Mouse (Mus musculus) embryo, embryonic 10.5 days (tissue): ENCODE data around the gene Ppp1r16b.

Source experiments
- DNase-seq: peaks from one replicate; pipeline ENCODE4 v3.0.0-alpha.2; 2015; ENCODE audit warnings: low spot score

Gene Ppp1r16b

DNA sequence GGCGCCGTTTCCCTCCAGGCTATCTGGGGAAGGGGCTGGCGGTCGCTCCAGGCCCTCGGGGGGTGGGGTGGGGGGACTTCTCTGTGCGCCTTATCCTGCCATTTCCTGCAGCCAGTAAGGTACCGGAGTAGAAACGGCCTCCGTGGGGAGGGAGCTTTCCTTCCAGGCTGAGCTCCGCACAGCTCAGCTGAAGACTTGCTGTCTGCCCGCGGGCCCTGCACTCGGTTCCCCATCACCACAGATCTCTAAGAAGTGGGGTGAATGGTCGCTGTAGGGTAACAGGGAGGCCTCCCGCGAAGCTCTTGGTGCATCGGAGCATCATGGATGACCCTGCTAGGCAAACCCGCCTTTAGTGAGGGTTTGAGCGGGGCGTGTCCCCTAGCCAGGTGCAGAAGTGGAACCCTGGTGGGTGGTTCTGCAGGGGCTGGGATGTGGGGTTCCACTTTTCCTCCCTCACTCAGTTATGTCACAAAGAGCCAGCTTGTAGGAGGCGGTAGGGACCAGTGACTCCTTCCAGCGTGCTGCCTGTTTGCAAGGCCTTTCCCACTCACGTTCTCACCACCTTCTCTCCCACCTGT lies 3.3 kb downstream of the Ppp1r16b start:
- no peak for DNase-seq

DNA sequence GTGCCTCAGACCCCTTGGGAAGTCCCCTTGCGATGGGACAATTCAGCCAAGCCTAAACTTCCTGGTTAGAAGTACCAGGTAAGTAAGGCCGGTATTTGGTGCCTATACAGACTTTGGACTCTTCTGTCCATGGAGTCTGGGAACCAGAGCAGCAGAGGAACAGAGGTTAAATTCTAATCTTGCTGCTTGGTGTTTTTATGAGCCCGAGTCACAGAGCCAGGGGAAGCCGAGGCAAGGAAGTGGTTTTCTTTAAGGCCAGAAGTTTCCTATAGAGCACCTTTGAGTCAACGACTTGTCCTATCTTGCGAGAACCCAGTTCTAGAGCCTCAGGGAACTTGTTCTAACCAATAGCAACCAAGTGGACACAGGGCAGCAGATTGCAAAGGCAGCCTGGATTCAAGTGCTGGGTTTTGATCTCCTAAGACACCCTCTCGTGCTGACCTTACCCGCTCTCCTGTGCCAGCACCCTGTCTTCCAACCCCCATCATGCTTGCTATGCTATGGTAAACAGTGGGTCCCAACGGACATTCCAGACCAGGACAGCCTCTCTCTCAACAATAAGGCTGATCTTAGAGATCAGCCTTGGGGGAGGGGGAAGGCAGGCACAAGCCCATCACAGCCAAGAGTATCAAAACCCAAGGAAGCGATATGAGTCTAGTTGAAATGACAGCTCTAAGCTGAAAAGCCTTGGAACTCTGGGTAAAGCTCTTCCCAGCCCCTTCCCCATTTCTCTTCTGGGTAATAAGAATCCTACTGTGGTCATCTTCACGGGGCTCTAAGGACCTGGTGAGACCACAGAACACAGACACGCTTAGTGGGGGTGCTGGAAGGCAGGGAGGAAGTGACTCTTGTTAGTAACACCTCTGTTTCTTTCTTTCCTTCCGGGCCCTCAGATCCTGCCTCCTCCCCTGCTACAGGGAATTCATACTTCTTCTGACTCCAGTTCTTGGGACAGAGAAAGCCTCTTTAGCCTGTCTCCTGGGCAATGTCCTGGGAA lies 4.3 kb downstream of the Ppp1r16b start:
- DNase-seq, result no peak

DNA sequence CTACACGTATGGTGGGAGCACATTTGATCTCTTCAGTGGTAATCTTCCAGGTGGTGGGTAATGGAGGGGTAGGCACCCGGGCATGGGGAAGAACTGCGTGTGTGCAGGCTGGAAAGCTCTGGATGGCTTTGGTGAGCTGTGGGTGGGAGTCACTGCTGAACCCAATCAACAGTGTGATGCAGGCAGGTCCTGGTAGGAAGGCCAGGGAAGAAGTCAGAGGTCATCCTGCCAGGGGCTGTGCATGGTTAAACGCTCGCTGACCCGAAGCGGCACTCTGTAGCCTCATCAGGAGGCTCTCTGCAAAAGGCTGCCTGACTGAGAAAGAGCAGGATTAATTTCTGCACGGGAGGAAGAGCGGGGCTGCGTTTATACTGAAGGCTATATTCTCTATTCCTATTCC lies 5.4 kb downstream of the Ppp1r16b start:
- DNase-seq, result peak; percentile 65

DNA sequence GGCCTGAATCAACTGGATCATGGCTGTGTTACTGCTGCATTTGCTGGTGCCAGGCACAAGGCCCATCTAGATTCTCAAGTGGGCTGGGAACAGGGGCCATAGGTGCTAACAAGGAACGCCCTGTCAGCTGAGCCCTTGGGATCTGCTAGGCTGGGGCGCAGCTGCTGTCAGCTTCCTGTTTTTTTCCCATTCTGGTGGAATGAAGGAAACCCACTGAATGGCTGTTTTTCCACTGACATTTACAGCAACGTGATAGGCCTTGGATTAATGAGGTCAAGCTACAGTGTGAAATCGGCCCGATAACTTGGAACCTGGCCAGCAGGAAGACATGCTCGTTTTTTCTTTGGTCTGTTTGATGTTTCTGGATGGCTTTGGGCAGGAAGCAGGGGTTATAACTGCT lies 7.6 kb downstream of the Ppp1r16b start:
- DNase-seq, result no peak

DNA sequence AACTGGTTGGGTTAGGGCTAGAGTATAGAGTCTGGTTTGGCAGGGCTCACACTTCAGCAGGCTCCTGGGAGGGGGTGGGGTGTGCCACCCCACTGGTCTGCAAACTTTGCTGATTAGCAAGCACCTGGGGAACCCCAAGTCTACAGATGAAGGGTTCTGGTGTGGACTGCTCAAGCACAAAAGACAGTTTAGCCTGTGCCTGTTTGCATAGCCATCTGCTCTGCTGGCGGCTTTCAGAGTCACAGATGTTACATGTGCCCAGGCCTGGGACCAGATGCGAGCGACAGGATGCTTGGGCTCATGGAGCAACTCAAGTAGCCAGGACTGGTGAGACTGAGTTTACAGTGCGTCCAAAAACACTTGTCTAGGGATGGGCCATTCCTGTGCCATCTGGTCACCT lies 8.3 kb downstream of the Ppp1r16b start:
- no peak for DNase-seq

DNA sequence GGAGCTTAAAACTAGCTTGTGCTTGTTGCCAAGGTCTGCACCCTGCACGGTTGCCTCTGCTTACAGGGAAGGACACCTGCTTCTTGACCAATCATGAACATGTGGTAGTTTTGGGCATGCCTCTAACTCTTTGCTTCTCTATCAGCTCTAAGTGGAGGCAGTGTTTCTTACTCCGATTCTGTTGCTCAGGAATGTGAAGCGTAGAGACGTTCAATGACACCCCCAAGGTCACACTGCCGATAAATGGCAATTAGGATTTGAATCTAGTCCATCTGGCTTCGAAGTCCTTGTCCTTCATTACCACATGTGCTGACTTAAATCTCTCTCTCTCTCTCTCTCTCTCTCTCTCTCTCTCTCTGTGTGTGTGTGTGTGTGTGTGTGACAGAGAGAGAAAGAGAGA lies 8.9 kb downstream of the Ppp1r16b start:
- no peak for DNase-seq

DNA sequence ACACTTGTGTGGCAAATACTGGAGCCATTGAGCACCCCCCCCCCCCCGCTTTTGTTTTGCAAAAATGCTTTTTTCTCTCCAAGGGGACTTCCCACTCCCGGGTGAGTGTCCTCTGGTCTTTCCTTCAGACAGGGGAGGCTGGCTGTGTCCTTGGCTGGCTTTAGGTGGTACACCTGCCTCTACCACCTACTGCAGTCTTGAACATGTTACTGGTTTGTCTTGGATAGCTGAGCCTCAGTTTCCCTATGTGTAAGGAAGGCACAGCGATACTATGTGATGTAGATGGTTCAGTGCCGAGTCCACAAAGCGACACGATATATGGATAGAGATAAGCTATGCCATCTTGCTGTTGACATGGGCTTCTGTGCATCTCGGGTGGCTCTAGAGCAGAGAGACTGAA lies 9.6 kb downstream of the Ppp1r16b start:
- DNase-seq, result no peak

DNA sequence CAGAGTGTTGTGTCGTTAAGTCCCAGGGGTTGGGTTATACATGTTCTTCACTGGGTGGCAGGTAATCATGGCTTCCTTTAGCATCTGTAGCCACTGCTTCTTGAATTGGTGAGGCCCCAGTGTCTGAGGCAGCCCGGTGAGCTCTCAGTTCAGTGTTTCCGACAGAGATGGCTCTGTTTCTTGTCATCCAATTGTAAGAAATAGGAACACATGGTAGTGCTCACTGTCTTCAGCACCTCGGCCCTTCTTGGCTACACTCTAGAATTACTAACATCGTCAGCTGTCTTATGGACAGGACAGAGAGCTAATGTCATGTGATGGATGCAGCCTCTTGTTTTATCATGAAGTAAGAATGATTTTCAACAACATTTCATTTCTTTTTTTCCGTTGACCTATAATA lies 10.0 kb downstream of the Ppp1r16b start:
- DNase-seq, result no peak

DNA sequence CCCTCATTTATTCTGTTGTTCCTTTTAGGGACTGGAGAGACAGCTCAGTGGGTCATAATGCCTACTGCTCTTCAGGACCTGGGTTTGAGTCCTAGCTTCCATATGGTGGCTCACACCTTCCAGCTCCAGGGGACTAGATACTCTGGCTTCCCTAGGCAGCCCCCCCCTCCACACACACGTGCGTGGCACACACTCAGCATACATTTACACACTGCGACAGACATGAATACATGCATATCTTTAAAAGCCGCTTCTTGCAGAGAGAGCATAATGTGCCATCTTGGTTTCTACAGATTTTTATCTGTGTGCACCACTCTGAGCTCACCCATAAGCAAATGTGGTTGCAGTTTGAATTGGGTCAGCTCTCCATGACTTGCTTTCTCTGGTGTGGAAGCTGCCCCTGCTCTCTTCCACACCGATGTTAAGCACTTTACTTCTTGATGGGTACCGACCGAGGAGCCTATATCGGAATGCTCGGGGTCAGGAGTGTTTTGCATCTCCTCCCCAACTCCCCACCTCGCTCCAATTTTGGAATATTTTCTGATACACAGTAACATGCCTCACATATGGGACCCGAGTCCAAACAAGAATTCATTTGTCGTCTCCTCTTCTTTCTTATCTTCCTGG lies 10.8 kb downstream of the Ppp1r16b start:
- DNase-seq, result no peak

DNA sequence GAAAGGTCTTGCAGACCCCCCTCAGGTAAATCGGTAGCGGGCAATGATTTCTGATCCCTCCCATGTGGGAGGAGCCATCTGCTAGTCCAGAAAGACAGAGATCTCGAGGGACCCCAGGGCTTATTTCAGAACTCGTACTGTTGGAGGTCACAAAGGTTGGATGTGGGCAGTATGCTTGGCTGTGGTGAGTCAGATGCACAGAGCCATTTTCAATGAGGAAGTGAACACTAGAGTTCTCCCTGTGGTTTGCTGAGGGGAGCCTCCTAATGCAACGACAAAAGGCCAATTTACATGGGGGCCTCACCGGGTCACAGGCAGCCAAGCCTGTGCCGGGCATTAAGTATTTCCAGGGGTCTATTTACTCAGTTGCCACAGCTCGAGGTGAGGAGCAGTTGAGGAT lies 12.7 kb downstream of the Ppp1r16b start:
- no peak for DNase-seq

DNA sequence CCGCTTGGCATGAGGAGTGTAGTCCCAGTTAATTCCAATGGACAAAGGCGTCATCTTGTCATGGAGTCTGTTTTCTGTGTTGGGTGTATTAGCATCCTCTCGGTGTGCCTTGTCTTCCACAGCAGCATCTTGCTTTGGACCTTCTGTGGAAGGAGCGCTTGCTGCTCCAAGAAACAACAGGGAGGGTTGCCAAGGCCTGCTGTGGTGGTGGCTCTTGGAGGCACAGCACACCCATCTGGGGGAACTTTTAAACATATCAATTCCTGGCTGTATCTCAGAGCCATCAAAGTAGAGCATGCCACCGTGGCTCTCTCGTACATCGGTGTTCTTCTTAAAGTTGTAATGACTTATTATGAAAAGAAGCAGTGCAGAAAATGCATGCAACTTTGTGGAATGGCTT lies 13.9 kb downstream of the Ppp1r16b start:
- no peak for DNase-seq

DNA sequence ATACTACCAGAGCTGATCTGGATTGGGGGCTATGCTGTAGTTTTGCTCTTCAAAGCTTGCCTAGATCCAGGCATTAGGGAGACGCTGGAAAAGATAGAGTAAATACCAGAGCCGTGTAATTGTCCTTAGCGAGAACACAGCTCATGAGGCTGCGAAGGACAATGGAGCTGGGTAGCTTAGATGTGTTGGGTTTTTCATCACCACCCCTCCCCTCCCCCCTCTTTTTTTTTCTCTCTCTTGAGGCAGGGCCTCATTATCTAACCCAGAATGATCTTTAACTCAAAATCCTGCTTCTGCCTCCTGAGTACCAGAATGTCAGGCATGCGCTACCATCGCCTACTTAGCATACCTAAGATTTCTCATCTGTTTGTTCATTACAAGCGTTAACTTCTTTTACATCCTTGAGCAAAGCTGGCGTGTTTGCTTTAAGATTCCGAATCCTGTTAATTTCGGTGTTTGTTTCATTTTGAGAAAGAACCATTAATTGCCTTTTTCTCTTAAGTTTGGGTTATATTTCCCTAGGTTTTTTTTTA lies 15.2 kb downstream of the Ppp1r16b start:
- no peak for DNase-seq

DNA sequence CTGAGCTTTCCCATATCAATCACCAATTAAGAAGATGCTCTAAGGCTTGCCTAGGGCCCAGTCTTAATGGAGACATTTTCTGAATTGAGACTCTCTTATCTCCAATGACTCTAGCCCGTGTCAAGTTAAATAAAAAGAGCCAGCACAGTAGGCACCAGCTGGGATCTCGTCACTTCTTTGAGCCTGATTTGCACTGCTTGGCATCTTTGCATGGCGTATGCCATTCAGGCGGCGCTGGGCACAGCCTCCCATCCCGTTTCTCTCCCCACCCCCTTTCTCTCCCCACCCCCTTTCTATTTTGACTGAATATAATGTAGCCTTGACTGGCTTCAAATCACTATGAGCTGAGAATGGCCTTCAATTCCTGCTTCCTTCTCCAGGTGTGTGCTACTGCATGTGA lies 16.5 kb downstream of the Ppp1r16b start:
- DNase-seq, result no peak

DNA sequence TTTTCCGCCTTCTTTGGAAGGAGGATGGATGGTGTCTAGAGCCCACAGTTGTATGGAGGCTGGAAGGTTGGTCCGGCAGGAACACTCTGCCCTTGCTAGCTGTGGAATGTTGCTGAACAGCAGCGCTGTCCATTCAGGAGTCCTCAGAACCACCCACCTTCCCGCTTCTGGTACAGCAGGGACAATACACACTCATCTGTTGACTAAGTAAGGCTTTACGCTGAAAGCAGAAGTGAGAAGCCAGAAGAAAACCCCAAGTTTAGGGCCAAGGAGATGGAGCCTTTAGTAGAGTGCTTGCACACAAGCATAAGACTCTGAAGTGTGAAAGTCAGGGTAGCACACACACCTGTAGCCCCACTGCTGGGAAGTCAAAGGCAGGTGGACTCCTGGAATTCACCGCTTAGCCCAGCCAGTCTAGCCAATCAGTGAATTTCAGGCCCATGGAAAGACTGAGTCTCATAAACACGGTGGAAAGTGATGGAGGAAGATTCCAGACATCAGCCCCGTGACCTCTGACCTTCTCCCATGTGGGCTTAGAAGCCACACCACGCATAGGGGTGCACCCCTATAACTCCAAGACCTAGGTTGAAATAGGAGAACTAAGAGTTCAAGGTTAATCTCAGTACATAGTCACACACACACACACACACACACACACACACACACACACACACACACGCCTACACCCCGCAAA lies 17.3 kb downstream of the Ppp1r16b start:
- no peak for DNase-seq

DNA sequence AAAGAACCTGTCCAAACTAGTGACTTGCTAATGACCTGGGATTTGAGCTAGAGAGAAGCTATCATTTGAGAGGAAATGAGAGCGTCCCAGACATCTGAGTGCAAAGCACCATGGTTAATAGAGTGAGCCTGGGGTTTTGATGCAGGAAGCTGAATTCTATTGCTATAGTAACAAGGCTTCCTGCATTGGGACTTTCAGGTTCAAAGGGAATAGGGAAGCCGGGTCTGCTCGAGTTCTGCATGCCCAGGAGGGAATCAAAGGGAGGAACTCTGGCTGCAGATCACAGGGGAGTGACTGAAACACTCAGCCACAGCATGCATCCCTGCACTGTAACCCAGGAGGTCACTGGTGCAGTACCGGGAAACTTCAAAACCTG lies 17.8 kb downstream of the Ppp1r16b start:
- DNase-seq, result no peak

DNA sequence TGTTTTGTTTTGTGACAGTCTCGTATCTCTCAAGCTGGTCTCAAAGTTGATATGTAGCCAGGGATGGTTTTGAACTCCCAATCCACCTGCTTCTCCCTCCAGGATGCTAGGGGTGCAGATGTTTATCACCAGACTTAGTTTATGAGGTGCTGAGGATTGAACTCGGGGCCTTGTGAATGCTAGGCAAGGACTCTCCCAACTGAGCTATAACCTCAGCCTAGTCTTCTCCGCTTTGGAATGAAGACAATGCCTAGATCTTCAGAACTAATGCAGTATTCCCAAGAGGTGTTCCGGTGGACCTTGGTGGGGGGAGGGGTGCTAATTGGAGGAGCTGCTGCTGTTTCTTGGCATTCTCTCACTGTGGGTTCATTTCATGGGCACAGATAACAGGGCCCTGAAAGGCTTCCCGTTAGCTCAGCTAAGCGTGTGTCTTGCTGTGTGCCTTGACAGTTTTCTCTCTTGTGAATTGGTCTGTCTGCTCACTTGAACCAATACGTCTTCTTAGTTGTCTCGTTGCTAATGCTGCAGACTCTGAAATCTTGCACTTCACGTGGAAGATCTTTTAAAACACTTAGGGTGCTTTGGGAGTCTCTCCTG lies 19.1 kb downstream of the Ppp1r16b start:
- DNase-seq, result no peak

DNA sequence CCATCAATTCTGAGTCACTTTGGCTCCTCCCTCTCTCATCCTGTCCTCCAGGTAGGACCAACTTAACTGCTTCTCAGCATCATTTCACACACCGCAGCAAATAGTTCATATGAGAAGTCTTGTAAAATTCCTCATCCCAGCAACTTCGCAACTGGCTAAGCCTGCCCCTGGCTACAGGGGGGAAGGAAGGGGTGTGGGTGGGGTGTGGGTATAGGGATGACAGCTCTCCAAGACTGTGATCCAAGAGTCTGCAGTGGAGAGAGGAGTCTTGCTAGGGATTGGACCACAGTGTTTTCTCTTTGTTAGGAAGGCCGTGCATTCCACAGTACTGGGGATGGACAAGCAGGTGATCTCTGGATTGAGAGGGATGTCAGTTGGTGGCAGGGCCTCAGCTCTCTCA lies 19.7 kb downstream of the Ppp1r16b start:
- DNase-seq, result no peak

DNA sequence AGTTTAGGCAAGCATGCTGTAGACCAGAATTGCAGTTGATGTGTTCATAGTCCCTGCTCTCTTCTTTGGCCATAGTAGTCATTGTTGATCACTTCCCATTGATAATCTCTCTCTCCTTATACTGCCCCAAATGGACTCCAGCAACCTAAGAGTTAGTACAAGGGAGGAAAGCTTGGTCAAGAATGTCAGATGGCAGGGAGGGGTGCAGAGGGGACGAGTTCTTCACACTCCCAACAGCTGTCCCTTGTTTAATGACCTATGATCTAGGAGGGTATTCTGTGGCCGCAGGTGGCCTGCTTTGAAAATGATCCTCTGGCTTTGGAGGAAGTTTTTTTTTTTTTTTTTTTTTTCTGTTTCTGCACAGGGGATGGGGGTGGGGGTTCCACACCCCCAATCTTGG lies 21.2 kb downstream of the Ppp1r16b start:
- no peak for DNase-seq

DNA sequence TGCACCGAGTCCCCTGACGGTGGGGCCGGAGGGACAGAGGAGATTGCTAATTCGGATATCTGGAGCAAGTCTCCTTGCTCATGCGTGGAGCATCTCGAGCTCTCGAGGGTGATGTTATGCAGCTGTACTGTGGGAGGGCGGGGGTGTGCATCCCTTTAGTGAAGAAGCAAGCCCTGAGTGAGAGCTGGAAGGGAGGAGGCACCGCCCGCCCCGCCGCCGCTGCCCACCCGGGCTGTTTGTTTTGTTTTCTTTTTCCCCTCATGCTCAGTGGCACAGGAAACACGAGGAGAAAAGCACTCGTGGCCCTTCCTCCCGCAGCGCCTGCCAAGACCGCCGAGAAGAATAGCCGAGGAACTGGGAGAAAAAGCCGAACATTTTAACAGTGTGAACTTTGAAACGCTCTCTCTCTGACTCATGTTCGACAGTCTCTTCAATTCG lies 22.6 kb downstream of the Ppp1r16b start:
- DNase-seq, result no peak

DNA sequence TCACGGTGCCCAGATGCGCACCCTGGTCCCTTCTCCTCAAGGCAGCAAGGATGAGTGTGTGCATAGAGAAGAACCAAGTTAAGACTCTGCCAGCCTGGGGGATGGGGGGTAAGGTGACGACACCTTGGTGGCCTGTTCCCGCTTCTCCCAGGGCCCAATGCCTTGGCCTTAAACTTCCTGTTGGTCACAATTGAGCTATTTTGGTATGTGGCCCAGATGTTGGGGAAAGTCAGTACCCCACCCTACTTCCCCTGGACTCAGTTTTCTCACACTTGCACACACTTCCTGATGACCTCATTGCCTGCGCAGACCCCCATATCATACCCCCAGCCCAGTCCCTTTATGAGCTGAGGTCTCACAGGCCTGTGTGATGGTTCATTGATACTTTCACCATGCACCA lies 23.9 kb downstream of the Ppp1r16b start:
- DNase-seq, result no peak

DNA sequence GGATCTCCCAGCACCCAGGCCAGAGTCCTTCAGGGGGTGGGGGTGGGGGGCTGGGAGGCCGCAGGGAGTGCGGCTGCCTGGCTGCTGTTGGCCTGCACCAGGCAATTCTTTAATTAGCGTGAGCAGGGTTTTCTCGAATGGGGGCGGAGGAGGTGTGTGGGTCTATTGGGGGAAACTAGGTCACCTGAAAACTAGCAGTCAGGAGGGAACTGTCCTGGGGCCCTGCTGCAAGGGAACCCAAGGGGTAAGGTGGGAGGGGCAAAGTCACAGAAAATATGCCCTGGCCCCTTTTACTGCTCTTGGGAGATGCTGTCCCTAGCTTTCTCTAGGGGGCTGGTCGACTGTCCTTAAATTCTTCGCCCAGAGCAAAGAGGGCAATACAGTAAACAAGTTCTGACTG lies 24.4 kb downstream of the Ppp1r16b start:
- DNase-seq, result no peak

DNA sequence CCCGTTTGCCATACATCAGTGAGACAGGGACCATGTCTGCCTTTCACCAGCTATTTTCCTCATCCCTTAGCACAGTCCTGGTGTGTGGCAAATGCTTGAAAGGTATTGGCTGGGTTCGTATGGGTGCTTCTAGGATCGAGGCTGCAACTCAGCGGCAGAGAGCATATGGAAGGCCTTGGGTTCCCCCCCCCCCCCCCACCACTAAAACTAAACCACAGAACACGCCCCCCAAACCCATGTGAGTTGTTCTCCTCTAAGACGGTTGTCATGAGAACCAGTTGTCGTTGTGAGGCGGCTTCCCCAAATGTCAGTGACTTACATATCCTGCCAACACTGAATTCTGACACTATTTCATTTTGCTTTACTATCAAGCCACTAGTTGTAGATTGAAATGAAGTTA lies 24.9 kb downstream of the Ppp1r16b start:
- DNase-seq, result no peak
